Mouse (Mus musculus): ENCODE results near the gene Nhlh2.
A peak's percentile ranks its signal among the peaks of the same experiment; 100 is the strongest.

DNA sequence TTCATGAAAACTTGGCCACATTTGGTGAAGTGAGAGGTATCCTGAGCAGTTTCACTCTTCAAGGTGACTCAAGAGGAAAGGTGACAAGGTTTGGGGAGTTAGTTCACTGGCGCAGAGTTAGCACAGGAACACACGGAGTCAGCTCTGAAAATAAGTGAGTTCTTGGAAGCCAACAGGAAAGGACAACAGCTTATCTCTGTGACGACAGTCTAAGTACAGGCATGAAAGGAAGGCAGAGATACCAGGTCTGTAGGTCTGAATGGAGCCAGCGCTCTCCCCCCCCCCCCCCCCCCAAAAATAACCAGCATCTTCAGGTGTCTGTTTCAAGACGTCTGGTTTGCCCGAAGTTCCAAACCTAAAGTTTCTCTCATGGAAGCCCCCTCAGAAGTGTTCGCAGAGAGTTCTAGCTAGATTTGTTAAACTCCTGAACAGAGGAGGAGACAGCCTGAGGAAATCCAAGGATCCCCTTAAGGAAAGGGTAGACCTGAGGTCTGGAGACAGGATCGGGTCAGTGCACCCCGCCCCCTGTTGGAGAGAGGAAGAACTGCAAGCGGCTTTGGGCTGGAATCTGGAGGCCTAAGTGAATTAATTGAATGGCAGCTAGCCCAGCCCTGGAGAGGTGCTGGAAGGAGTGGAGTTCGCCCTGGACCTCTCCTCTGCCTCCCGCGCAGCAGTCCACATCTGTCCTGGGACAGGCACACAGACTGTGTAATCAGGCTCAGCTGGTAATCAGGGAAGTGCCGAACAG lies 52.2 kb downstream of the Nhlh2 start:
- TF ChIP-seq CTCF (IDR thresholded peaks at IDR 0.05; ENCODE audit: extremely low read depth, insufficient read depth, insufficient read length, insufficient replicate concordance) (peak; percentile 46; the same call in 1 of the 2 replicates), POLR2A (IDR thresholded peaks at IDR 0.05; ENCODE audit: low read depth, low read length) (no peak)
